Mouse (Mus musculus): ENCODE data around the gene Pfkm. TPM values are rescaled to one million over a fixed set of nuclear protein-coding genes. Genes with fewer than 3 reads are reported as not detected.
A peak's percentile ranks its signal among the peaks of the same experiment; 100 is the strongest.

Pfkm gene
- total RNA-seq, 4 experiments from 2014 or later: 2,927 to 3,255 (median 3,175) TPM

DNA sequence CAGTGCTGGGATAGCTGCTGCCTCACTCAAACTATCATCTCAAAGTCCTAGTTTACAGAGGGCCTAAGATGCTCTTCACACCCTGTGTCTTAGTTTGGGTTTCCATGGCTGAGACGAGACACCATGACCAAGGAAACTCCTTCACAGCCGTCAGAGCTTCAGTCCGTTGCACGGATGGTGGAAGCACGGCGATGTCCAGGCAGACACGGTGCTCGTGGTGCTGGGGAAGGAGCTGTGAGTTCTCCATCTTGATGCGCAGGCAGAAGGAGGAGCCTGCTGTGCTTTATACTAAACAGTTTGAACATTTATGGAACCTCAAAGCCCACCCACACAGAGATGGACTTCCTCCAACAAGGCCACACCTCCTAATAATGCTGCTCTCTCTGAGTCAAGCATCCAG is 44.5 kb downstream of the Pfkm start:
- DNase-seq (ENCODE audit: low spot score in 2 of 2): no peak

DNA sequence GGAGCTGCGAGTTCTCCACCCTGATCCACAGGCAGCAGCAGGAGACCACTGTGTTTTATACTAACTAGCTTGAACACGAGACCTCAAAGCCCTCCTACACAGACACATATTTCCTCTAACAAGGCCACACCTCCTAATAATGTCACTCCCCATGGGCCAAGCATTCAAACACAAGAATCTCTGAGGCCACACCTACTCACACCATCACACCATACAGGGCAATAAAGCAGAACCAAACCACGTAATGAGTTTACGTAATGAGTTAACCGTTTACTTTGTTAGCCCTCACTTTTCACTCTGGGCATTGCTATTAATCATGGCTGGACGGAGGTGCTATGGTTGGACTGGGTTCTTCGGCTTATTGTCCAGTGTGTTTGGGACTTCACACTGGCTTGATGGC is 47.4 kb downstream of the Pfkm start:
- DNase-seq (ENCODE audit: low spot score in 2 of 2): no peak

DNA sequence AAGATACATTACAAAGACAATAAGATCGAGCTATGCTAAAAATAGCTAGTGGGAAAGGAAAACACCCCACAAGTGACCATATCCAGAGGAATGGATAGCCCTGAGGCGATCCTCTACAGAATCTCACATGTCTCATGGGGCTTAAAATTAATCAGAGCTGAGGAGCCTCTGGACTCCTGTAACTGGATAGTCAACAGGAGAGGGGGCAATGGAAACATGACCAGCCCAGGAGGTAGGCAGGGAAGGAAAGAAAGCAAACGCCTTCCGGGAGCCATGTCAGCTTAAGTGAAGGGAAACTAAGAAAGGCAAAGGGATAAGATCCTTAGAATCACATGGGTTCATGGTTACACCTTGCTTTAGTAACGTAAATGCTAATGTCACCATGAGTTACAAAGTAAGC is 48.4 kb downstream of the Pfkm start:
- no peak for DNase-seq (ENCODE audit: low spot score in 2 of 2)

DNA sequence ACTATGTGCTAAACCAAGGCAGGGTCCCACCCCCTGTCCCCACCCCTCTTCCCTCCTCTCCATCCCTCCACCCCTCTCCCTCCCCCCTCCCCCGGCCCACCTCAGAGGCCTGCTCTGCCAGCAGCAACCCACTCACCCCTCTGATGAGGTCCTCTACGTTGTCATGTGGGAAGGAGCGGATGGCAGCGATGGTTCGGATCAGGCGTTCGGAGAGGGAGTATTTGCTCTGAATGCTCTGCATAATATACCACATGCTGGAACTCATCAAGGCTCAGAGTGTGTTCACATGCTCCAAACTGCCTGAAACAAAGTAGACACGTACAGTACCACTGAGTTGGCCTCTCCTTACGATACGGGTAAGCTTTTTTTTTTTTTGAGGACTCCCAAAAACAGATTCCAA is 50.1 kb downstream of the Pfkm start:
- DNase-seq (ENCODE audit: low spot score in 2 of 2): no peak

DNA sequence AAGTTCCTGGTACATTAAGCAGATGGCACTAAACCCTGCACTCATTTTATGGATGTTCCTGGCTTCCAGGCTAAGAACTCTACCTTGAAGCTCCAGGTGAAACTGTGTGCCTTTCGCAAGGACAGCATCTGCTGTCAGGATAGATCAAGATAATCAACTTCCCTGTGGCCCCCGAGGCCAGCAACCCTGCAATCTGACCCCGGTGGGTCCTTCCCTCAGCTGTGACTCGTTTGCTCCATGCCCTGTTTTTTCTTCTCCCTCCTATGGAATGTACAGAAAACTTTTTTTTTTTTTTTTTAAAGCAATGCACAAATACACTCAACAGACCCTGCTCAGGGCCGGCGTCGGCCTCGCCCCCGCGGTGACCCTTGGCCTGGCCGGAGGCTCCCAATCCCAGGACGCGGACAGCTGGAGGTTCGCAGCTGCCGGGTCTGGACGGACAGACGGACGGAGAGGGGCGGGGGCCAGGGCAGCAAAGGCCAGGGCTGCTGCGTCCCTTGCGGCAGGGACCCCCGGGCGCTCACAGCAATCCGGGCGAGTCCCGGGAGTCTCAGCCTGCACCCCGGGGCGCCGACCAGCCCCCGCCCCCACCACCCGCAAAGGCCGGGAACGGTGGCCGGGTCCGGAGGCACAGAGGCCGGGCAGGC is 52.6 kb downstream of the Pfkm start:
- DNase-seq (ENCODE audit: low spot score in 2 of 2): no peak

GRCm38 (mm10) chr15:98145559-98146181 is 53.3 kb downstream of the Pfkm start:
- peak; percentile 87 to 92 for DNase-seq (ENCODE audit: low spot score in 2 of 2)

GRCm38 (mm10) chr15:98148356-98148755 is 56.0 kb downstream of the Pfkm start:
- no peak for DNase-seq (ENCODE audit: low spot score in 2 of 2)

DNA sequence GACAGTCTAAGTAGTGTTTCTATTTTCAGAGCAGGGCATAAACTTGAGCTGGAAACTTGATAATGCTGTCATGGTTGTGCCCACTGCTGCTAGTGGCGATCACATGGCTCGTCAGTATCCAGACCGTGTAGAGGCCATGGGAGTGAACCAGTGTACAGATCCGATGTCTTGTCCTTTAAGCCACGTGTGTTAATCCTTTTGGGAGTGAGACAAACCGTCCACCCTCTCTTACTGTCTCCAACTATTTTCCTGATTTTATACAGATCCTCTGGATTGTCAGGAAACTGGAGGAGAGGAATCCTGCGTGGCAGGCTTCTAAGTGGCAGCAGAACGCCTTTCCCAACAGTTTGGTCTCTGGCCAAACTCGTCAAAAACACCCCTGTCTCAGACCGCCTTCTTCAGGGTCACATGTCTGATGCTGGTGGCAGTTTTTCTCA is 56.8 kb downstream of the Pfkm start:
- DNase-seq (ENCODE audit: low spot score in 2 of 2): peak in 1 of 2 experiments; percentile 73

GRCm38 (mm10) chr15:98152916-98153315 is 60.5 kb downstream of the Pfkm start:
- DNase-seq (ENCODE audit: low spot score in 2 of 2): no peak

GRCm38 (mm10) chr15:98153625-98154024 is 61.2 kb downstream of the Pfkm start:
- DNase-seq (ENCODE audit: low spot score in 2 of 2): no peak

- no peak for DNase-seq (ENCODE audit: low spot score in 2 of 2)
These were observed 61.8 kb downstream of the Pfkm start for GRCm38 (mm10) chr15:98154146-98154545.

DNA sequence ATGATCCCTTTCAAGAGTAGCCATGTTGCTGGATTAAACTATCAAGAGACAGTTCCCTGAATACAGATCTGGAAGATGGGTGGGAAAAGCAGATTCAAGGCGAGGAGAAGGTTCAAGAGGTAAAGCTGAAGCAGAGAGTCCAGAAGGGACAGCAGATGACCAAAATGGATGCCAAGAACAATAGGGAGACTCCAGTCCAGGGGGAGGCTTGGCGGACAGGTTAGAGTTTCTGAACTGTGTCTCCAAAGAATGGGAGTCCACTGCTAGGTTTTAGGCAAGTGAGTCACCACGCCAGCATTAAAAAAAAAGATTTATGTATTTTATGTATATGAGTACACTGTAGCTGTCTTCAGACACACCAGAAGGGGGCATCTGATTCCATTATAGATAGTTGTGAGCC is 62.2 kb downstream of the Pfkm start:
- no peak for DNase-seq (ENCODE audit: low spot score in 2 of 2)

DNA sequence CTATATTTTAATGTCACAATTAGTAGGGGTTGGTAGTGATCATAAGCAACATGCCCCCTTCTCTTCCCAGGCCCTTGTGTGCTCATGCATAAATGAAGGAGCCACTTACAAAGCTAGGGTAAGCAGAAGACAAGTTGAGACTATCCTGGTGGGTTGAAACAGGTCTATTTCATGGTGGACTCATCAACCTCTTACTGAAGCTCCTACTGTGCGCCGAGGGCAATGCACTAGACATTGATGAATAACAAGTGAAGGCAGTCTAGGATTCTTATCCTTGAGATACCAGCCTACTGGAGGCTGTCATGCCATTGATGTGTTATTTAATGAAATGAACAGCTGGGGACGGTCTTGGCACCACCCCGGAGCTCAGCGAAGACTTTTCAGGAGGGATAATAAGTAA is 62.9 kb downstream of the Pfkm start:
- DNase-seq (ENCODE audit: low spot score in 2 of 2): no peak

GRCm38 (mm10) chr15:98155944-98156343 is 63.6 kb downstream of the Pfkm start:
- no peak for DNase-seq (ENCODE audit: low spot score in 2 of 2)

DNA sequence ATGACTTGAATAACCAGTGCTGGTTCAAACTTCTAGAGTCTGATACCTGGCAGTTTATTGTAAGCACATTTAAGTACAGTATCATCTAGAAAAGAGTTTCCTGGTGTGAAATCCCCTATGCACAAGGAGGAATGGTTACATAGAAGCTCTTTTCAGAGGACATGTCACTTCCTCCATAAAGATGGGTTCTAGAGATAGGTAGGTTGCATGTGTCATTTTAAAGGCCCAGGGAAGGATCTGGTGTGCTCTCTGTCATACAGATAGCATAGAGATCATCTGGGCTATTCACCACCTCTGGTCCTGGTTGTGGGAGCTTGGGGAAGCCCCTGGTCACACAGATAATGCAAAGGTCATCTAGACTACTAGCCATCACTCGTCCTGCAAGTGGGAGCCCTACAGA is 64.9 kb downstream of the Pfkm start:
- no peak for DNase-seq (ENCODE audit: low spot score in 2 of 2)

- DNase-seq (ENCODE audit: low spot score in 2 of 2): no peak
These were observed 68.8 kb downstream of the Pfkm start for GRCm38 (mm10) chr15:98161026-98161805.

GRCm38 (mm10) chr15:98162561-98162960 is 70.2 kb downstream of the Pfkm start:
- no peak for DNase-seq (ENCODE audit: low spot score in 2 of 2)

DNA sequence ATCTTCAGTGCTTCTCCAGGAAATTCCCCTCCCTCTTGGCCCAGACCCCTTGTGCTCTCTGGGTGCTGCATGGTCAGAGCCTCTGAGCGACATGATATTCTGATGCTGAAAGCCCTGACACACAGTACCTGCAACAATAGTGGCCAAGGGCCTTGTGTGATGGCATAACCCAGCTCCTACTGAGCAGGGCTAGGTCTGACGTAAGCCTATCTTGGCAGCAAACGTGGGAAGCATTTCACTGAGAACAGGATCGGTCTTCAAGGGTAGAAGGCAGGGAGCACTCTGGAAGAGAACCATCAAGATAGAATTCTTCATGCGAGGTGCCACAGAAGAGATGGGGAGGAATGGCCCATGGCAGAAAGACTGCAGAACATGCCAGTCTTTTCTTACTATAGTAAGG is 73.1 kb downstream of the Pfkm start, which contains the start of gene Asb8:
TSS of gene Asb8 (minus strand) at position 101 of the 400 bp plus-strand sequence.
- DNase-seq (ENCODE audit: low spot score in 2 of 2): no peak

GRCm38 (mm10) chr15:98166963-98167644 is 74.7 kb downstream of the Pfkm start, which contains the start of gene Ccdc184:
Ccdc184 (plus strand) TSS chr15:98167158.
- DNase-seq (ENCODE audit: low spot score in 2 of 2): no peak

- DNase-seq (ENCODE audit: low spot score in 2 of 2): no peak
These were observed 75.5 kb downstream of the Pfkm start for GRCm38 (mm10) chr15:98167645-98168621.

- no peak for DNase-seq (ENCODE audit: low spot score in 2 of 2)
These were observed 76.2 kb downstream of the Pfkm start for GRCm38 (mm10) chr15:98168622-98169004.

Measured in gastrocnemius, adult 8-10 months (tissue).